Mouse (Mus musculus) ES-E14 (cell line): ENCODE measurements around the gene Grasp.

Experiments
- CHD2 ChIP-seq: IDR thresholded peaks from 2 replicates; pipeline ENCODE4 v1.6.1; 2014; ENCODE audit warnings: mild to moderate bottlenecking, low read depth, low read length, inconsistent platforms
- HCFC1 ChIP-seq: IDR thresholded peaks from 2 replicates; pipeline ENCODE4 v1.6.1; 2012; ENCODE audit warnings: low read length, inconsistent platforms, borderline replicate concordance; ENCODE audit not compliant: insufficient read depth
- MAFK ChIP-seq: IDR thresholded peaks from 2 replicates; pipeline ENCODE4 v1.6.1; 2014; ENCODE audit warnings: mild to moderate bottlenecking, low read depth, low read length, inconsistent platforms; ENCODE audit not compliant: insufficient read depth
- ZC3H11A ChIP-seq: IDR thresholded peaks from 2 replicates; pipeline ENCODE4 v1.6.1; 2012; ENCODE audit warnings: low read depth, mild to moderate bottlenecking, inconsistent platforms, low read length, borderline replicate concordance
- ZNF384 ChIP-seq: IDR thresholded peaks from 2 replicates; pipeline ENCODE4 v1.6.1; 2012; ENCODE audit warnings: low read depth, low read length, inconsistent platforms

DNA sequence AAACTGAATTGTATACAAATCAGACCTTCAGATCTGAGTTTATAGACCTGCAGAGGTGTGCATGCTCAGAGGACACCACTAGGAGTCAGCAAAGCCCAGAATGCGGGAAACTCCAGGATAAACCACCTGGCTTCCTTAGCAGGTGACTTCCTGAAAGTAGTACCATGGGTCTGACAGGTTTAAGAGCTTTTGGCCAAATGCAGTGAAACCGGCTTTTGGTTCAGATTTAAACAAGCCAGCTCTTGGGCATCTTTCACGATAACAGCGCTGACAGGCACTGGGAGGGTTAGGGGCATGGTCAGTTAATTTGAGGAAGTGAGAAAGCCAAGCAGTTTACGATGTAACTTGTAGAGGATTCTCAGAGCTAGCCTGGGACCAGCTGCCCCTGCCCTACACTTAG, 36.1 kb upstream of the Grasp start:
- TF ChIP-seq ZNF384, result no peak
- TF ChIP-seq CHD2, result no peak
- TF ChIP-seq HCFC1, result no peak
- no peak for TF ChIP-seq ZC3H11A
- TF ChIP-seq MAFK, result no peak
